Mouse (Mus musculus): ENCODE data around the gene Hoxa1.

- TF ChIP-seq CTCF (conservative IDR thresholded peaks at IDR 0.05; ENCODE audit: low read length), result no peak
- no peak for TF ChIP-seq NANOG (IDR thresholded peaks at IDR 0.05; ENCODE audit: borderline replicate concordance, low read length)
- no peak for TF ChIP-seq POU5F1 (IDR thresholded peaks at IDR 0.05; ENCODE audit: borderline replicate concordance, low read length)
Observed at GRCm38 (mm10) chr6:52171938-52172337, 13.8 kb upstream of the Hoxa1 start.
